Comparison of ENCODE assay signal across 8 mouse cellular contexts in genomic region chr1:182982995-182983394, GRCm38 (mm10). TPM values are rescaled to one million over a fixed set of nuclear protein-coding genes. Genes with fewer than 3 reads are reported as not detected.
DNase-seq lines count a peak whose midpoint lies in the region; ATAC-seq and TF ChIP-seq lines count a peak whose summit lies in the region.

No protein-coding gene starts in this region.

- TF ChIP-seq POLR2A in bone marrow, adult 2 months (IDR thresholded peaks at IDR 0.05; ENCODE audit: borderline replicate concordance, control insufficient read depth, low read depth, low read length), result no peak

- no peaks in the 10 kb centered on the region for H3K9me3 ChIP-seq in embryonic facial prominence, embryonic 14.5 days (ENCODE audit: control insufficient read depth, low read length)
- H3K9me3 ChIP-seq in heart, embryonic 11.5 days (replicated peaks; ENCODE audit: control insufficient read depth, low read length), result no peaks in the 10 kb centered on the region
- H3K9me3 ChIP-seq in kidney, embryonic 15.5 days (replicated peaks), result no peaks in the 10 kb centered on the region
- no peaks in the 10 kb centered on the region for H3K9me3 ChIP-seq in limb, embryonic 15.5 days
- H3K9me3 ChIP-seq in midbrain, postnatal 0 days (ENCODE audit: low read length), result no peaks in the 10 kb centered on the region

- WGBS in bone marrow, adult 2 months, result 2% methylated on average over 13 of the region's 15 CpGs
- 0% methylated on average over 11 of the region's 15 CpGs for WGBS in embryonic facial prominence, embryonic 14.5 days
- WGBS in heart, embryonic 11.5 days (ENCODE audit: insufficient replicate concordance), result under 1% methylated on average over 13 of the region's 15 CpGs
- WGBS in kidney, embryonic 15.5 days, result 1% methylated on average over 13 of the region's 15 CpGs
- 1% methylated on average over 13 of the region's 15 CpGs for WGBS in limb, embryonic 15.5 days
- 1% methylated on average over 13 of the region's 15 CpGs for WGBS in midbrain, postnatal 0 days

- H3K9ac ChIP-seq in embryonic facial prominence, embryonic 14.5 days (ENCODE audit: low read depth, low read length), result peak overlapping the region; percentile 62
- peak overlapping the region; percentile 53 for H3K9ac ChIP-seq in heart, embryonic 11.5 days (ENCODE audit: low read depth, low read length)
- peak overlapping the region; percentile 36; the same call in 1 of the 2 replicates for H3K9ac ChIP-seq in kidney, embryonic 15.5 days
- H3K9ac ChIP-seq in limb, embryonic 15.5 days, result peak overlapping the region; percentile 45
- H3K9ac ChIP-seq in midbrain, postnatal 0 days (replicated peaks; ENCODE audit: low read length, poor library complexity, severe bottlenecking), result peak overlapping the region; percentile 60

- DNase-seq in 416B (ENCODE audit: low read depth), result peak; percentile 98
- peak; percentile 96 for DNase-seq in embryonic facial prominence, embryonic 14.5 days (ENCODE audit: low spot score)
- peak; percentile 96 for DNase-seq in midbrain, postnatal 0 days (ENCODE audit: low spot score)
- DNase-seq in spleen, postnatal 10 days (ENCODE audit: low spot score in 2 of 2), result peak; percentile 24 to 82

- 0 out of 2 replicates have a peak, but pooled peaks cover 3% of the 10 kb centered on the region for H3K27me3 ChIP-seq in embryonic facial prominence, embryonic 14.5 days (replicated peaks; ENCODE audit: control insufficient read depth, insufficient read depth, low read length)
- no peaks in the 10 kb centered on the region for H3K27me3 ChIP-seq in heart, embryonic 11.5 days (ENCODE audit: control insufficient read depth, insufficient read depth, low read length)
- H3K27me3 ChIP-seq in kidney, embryonic 15.5 days, result peaks cover 11% of the 10 kb centered on the region; the same call in 1 of the 2 replicates
- no peaks in the 10 kb centered on the region for H3K27me3 ChIP-seq in limb, embryonic 15.5 days
- H3K27me3 ChIP-seq in midbrain, postnatal 0 days (ENCODE audit: insufficient read depth, low read length), result no peaks in the 10 kb centered on the region; the same call in 1 of the 2 replicates

- TF ChIP-seq CTCF in bone marrow, adult 2 months (IDR thresholded peaks at IDR 0.05; ENCODE audit: control insufficient read depth, insufficient read depth, low read length), result peak; percentile 45
- TF ChIP-seq CTCF in midbrain, postnatal 0 days (IDR thresholded peaks at IDR 0.05), result peak; percentile 69

- no peaks in the 10 kb centered on the region for H3K4me1 ChIP-seq in bone marrow, adult 2 months (ENCODE audit: control insufficient read depth, insufficient read depth, low read length)
- peaks cover 13% of the 10 kb centered on the region; the same call in 1 of the 2 replicates for H3K4me1 ChIP-seq in embryonic facial prominence, embryonic 14.5 days (ENCODE audit: control insufficient read depth, insufficient read depth, low read length)
- peaks cover 15% of the 10 kb centered on the region for H3K4me1 ChIP-seq in heart, embryonic 11.5 days (ENCODE audit: control insufficient read depth, insufficient read depth, low read length)
- H3K4me1 ChIP-seq in kidney, embryonic 15.5 days, result peaks cover 17% of the 10 kb centered on the region
- H3K4me1 ChIP-seq in limb, embryonic 15.5 days, result peaks cover 37% of the 10 kb centered on the region
- H3K4me1 ChIP-seq in midbrain, postnatal 0 days (ENCODE audit: insufficient read depth, low read length), result peaks cover 8% of the 10 kb centered on the region; the same call in 1 of the 2 replicates

- no peak overlapping the region for H3K27ac ChIP-seq in bone marrow, adult 2 months (ENCODE audit: control insufficient read depth, insufficient read depth, low read depth, low read length, poor library complexity)
- H3K27ac ChIP-seq in embryonic facial prominence, embryonic 14.5 days (replicated peaks; ENCODE audit: low read depth, low read length), result peak overlapping the region; percentile 24; the same call in 1 of the 2 replicates
- H3K27ac ChIP-seq in heart, embryonic 11.5 days (ENCODE audit: low read depth, low read length), result peak overlapping the region; percentile 25; the same call in 1 of the 2 replicates
- 0 out of 2 replicates have a peak overlapping the region, but pooled peaks have one; percentile 18 for H3K27ac ChIP-seq in kidney, embryonic 15.5 days
- H3K27ac ChIP-seq in limb, embryonic 15.5 days, result peak overlapping the region; percentile 74
- H3K27ac ChIP-seq in midbrain, postnatal 0 days (ENCODE audit: low read depth, low read length), result peak overlapping the region; percentile 48; the same call in 1 of the 2 replicates

- H3K4me3 ChIP-seq in bone marrow, adult 2 months (replicated peaks; ENCODE audit: control insufficient read depth, low read depth, low read length), result no peak overlapping the region
- H3K4me3 ChIP-seq in embryonic facial prominence, embryonic 14.5 days (ENCODE audit: low read depth, low read length), result peak overlapping the region; percentile 34
- peak overlapping the region; percentile 16 for H3K4me3 ChIP-seq in heart, embryonic 11.5 days (ENCODE audit: low read depth, low read length)
- peak overlapping the region; percentile 41 for H3K4me3 ChIP-seq in kidney, embryonic 15.5 days (replicated peaks)
- peak overlapping the region; percentile 30 for H3K4me3 ChIP-seq in limb, embryonic 15.5 days
- H3K4me3 ChIP-seq in midbrain, postnatal 0 days (ENCODE audit: low read depth, low read length), result peak overlapping the region; percentile 24

- no peaks in the 10 kb centered on the region for H3K36me3 ChIP-seq in embryonic facial prominence, embryonic 14.5 days (ENCODE audit: control insufficient read depth, insufficient read depth, low read length)
- H3K36me3 ChIP-seq in heart, embryonic 11.5 days (ENCODE audit: control insufficient read depth, insufficient read depth, low read length), result no peaks in the 10 kb centered on the region
- H3K36me3 ChIP-seq in kidney, embryonic 15.5 days, result no peaks in the 10 kb centered on the region
- no peaks in the 10 kb centered on the region for H3K36me3 ChIP-seq in limb, embryonic 15.5 days
- no peaks in the 10 kb centered on the region for H3K36me3 ChIP-seq in midbrain, postnatal 0 days (ENCODE audit: insufficient read depth, low read length)

- ATAC-seq in embryonic facial prominence, embryonic 14.5 days (ENCODE audit: low read depth), result peak; percentile 95
- ATAC-seq in heart, embryonic 11.5 days (replicated peaks; ENCODE audit: insufficient number of reproducible peaks, low FRiP score, low TSS enrichment), result peak; percentile 87
- ATAC-seq in kidney, embryonic 15.5 days (replicated peaks; ENCODE audit: low FRiP score), result peak; percentile 92
- ATAC-seq in limb, embryonic 15.5 days (ENCODE audit: insufficient number of reproducible peaks, low FRiP score, low TSS enrichment, low read depth), result peak; percentile 82
- ATAC-seq in midbrain, postnatal 0 days (ENCODE audit: low FRiP score), result peak; percentile 96

- peak overlapping the region; percentile 61 for H3K4me2 ChIP-seq in embryonic facial prominence, embryonic 14.5 days (ENCODE audit: low read depth, low read length)
- peak overlapping the region; percentile 53 for H3K4me2 ChIP-seq in heart, embryonic 11.5 days
- peak overlapping the region; percentile 75 for H3K4me2 ChIP-seq in kidney, embryonic 15.5 days
- H3K4me2 ChIP-seq in limb, embryonic 15.5 days, result peak overlapping the region; percentile 63
- peak overlapping the region; percentile 55 for H3K4me2 ChIP-seq in midbrain, postnatal 0 days (ENCODE audit: low read depth, low read length, poor library complexity, severe bottlenecking)

RNA-seq across cellular contexts. Expression of gene Tlr5, which starts 28.4 kb away (rescaled TPM):
- 1.0 and 1.6 TPM in 2 replicates for polyA plus RNA-seq in bone marrow, adult 2 months (2011; ENCODE audit: insufficient read depth, insufficient read length, low replicate concordance, missing spikeins)
- 2.4 TPM in 2 replicates for polyA plus RNA-seq in embryonic facial prominence, embryonic 14.5 days (2014; fragmentation: Nextera tagmentation; extraction: Ambion mirVana)
- polyA plus RNA-seq in heart, embryonic 11.5 days (2014; fragmentation: Nextera tagmentation; extraction: Ambion mirVana), result 5.3 and 5.7 TPM in 2 replicates
- polyA plus RNA-seq in kidney, embryonic 15.5 days (2015; fragmentation: Nextera tagmentation; extraction: Ambion mirVana), result 1.2 and 1.3 TPM in 2 replicates
- 2.1 and 2.3 TPM in 2 replicates for polyA plus RNA-seq in limb, embryonic 15.5 days (2015; fragmentation: Nextera tagmentation; extraction: Ambion mirVana)
- total RNA-seq in midbrain, postnatal 0 days (2014; rRNA removed), result 0.11 and 0.19 TPM in 2 replicates
- polyA plus RNA-seq in midbrain, postnatal 0 days (2015; fragmentation: Nextera tagmentation; extraction: Ambion mirVana), result 0.21 and 0.23 TPM in 2 replicates
